Mouse (Mus musculus): ENCODE data around the gene Hmx2. TPM values are rescaled to one million over a fixed set of nuclear protein-coding genes. Genes with fewer than 3 reads are reported as not detected.

Gene Hmx2
- polyA plus RNA-seq, 1 experiment from 2014 or later: 1.3 TPM

GRCm38 (mm10) chr7:131547481-131547880 is 1.1 kb upstream of the Hmx2 start:
- H3K9ac ChIP-seq: no peak overlapping the region
- H3K9me3 ChIP-seq: no peaks in the 10 kb centered on the region
- no peaks in the 10 kb centered on the region for H3K36me3 ChIP-seq
- H3K4me2 ChIP-seq: no peak overlapping the region
- H3K27ac ChIP-seq (replicated peaks): no peak overlapping the region
- H3K27me3 ChIP-seq: peaks cover 89% of the 10 kb centered on the region
- H3K4me3 ChIP-seq: no peak overlapping the region
- H3K4me1 ChIP-seq (replicated peaks): peaks cover 20% of the 10 kb centered on the region
- 2% methylated on average over 5 of the region's 5 CpGs for WGBS
- no peak for ATAC-seq (ENCODE audit: low FRiP score, low read depth)

DNA sequence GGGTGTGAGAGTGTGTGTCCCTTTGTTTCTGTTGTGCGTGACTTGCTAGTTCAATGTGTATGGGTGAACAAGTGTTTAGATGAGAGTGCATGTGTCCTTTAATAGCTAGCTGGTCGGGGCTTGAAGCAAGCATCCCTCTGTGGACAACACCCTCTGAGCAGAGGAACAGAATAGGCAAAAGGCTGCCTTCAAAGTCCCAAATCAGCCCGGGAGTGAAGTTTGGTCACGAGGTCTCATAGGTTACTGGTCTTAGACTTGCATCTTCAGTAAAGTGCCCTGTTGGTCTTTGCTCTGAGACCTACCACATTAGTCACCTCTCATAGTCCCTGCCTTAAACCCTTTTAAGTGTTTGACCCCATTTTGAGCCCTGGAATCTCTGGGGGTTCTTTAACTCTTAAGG is 2.9 kb downstream of the Hmx2 start:
- ATAC-seq (ENCODE audit: low FRiP score, low read depth): no peak
- Histone ChIP-seq H3K4me2 (no peak overlapping the region), H3K4me1 (replicated peaks) (peaks cover 17% of the 10 kb centered on the region), H3K27ac (replicated peaks) (no peak overlapping the region), H3K9me3 (no peaks in the 10 kb centered on the region), H3K4me3 (no peak overlapping the region), H3K36me3 (no peaks in the 10 kb centered on the region), H3K27me3 (peaks cover 88% of the 10 kb centered on the region), H3K9ac (no peak overlapping the region)
- 2% methylated on average over 4 of the region's 4 CpGs for WGBS

GRCm38 (mm10) chr7:131551931-131552741 is 3.6 kb downstream of the Hmx2 start:
- Histone ChIP-seq H3K27ac (replicated peaks) (no peak overlapping the region), H3K27me3 (peaks cover 86% of the 10 kb centered on the region), H3K4me1 (replicated peaks) (peaks cover 17% of the 10 kb centered on the region), H3K4me2 (peak overlapping the region; percentile 22; the same call in 1 of the 2 replicates), H3K9ac (no peak overlapping the region), H3K36me3 (no peaks in the 10 kb centered on the region), H3K9me3 (no peaks in the 10 kb centered on the region), H3K4me3 (no peak overlapping the region)
- ATAC-seq (ENCODE audit: low FRiP score, low read depth): no peak
- WGBS: under 1% methylated on average over 42 of the region's 42 CpGs

DNA sequence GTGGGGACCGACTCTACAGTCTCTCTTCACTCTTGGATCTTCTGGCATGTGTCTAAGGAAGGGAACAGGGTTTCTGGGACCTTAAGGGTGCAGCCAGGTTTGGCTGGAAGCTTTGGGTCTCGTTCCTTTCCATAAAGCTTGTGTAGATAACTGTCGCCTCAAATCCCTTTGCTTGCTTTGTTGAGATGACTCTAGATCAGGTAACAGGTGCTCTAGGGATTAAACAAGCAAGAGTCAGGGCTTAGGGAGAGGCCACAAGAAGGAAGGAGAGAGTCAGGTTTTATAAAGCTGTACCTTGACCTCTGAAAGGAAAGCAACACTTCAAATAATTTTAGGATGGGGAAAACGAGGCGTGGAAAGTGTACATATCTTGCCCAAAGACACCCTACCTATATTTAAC is 4.2 kb downstream of the Hmx2 start:
- ATAC-seq (ENCODE audit: low FRiP score, low read depth): no peak
- 2% methylated on average over 5 of the region's 5 CpGs for whole genome bisulfite sequencing
- Histone ChIP-seq H3K9ac (no peak overlapping the region), H3K9me3 (no peaks in the 10 kb centered on the region), H3K4me3 (no peak overlapping the region), H3K4me1 (replicated peaks) (peaks cover 17% of the 10 kb centered on the region), H3K4me2 (no peak overlapping the region), H3K36me3 (no peaks in the 10 kb centered on the region), H3K27ac (replicated peaks) (no peak overlapping the region), H3K27me3 (peaks cover 86% of the 10 kb centered on the region)

DNA sequence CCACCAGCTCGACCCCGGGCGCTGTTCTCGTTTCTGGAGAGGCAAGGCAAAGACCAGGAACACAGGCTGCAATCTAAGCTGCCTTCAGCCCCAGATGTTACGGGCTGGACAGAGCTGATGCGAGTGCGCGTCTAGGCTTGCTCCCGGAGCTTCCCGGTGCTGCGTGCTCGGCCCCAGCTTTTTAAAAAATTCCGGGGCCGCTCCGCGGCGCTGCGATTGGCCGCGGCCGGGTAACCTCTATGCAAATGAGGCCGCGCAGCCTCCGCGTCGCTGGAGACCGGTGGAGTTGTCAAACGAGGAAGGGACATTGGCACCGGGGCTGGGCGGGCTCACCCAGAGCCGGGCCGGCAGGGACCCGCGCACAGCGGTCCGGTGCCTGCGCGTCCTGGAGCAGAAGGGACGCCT is 5.2 kb downstream of the Hmx2 start:
- no peaks in the 10 kb centered on the region for H3K9me3 ChIP-seq
- peak overlapping the region; percentile 44 for H3K4me2 ChIP-seq
- H3K4me3 ChIP-seq: peak overlapping the region; percentile 17
- peaks cover 85% of the 10 kb centered on the region for H3K27me3 ChIP-seq
- H3K36me3 ChIP-seq: no peaks in the 10 kb centered on the region
- under 1% methylated on average over 39 of the region's 39 CpGs for WGBS
- peak; percentile 59; the same call in 1 of the 2 replicates for ATAC-seq (ENCODE audit: low FRiP score, low read depth)
- H3K9ac ChIP-seq: no peak overlapping the region
- no peak overlapping the region for H3K27ac ChIP-seq (replicated peaks)
- H3K4me1 ChIP-seq (replicated peaks): peaks cover 17% of the 10 kb centered on the region

GRCm38 (mm10) chr7:131554341-131555180 is 6.0 kb downstream of the Hmx2 start:
- Histone ChIP-seq H3K4me2 (peak overlapping the region; percentile 44), H3K27ac (replicated peaks) (no peak overlapping the region), H3K27me3 (peaks cover 85% of the 10 kb centered on the region), H3K9me3 (no peaks in the 10 kb centered on the region), H3K4me3 (peak overlapping the region; percentile 17), H3K9ac (no peak overlapping the region), H3K36me3 (no peaks in the 10 kb centered on the region), H3K4me1 (replicated peaks) (peaks cover 17% of the 10 kb centered on the region)
- WGBS: under 1% methylated on average over 45 of the region's 45 CpGs
- ATAC-seq (ENCODE audit: low FRiP score, low read depth): peak; percentile 12; the same call in 1 of the 2 replicates

DNA sequence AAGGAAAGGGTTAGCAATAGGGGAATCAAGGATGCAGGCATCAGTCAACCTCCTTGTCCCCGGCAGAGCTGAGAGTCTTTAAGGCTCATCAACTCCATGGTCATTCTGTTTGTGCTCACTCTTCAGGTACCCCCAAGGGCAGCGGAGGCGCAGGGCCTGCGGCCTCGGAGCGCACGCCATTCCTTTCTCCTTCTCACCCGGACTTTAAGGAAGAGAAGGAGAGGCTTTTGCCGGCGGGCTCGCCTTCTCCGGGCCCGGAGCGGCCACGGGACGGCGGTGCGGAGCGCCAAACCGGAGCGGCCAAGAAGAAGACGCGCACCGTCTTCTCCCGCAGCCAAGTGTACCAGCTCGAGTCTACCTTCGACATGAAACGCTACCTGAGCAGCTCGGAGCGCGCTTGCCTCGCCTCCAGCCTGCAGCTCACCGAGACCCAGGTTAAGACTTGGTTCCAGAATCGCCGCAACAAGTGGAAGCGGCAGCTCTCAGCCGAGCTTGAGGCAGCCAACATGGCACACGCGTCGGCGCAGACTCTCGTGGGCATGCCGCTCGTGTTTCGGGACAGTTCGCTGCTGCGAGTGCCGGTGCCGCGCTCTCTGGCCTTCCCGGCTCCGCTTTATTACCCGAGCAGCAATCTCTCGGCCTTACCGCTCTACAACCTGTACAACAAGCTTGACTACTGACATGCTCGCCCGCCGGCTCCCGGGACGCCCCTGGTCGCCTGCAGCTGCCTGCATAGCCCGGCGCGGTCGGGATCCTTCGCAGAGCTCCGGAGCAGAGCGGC is 6.9 kb downstream of the Hmx2 start:
- peak overlapping the region; percentile 17 for H3K4me3 ChIP-seq
- WGBS: under 1% methylated on average over 67 of the region's 68 CpGs
- peaks cover 17% of the 10 kb centered on the region for H3K4me1 ChIP-seq (replicated peaks)
- H3K36me3 ChIP-seq: no peaks in the 10 kb centered on the region
- no peaks in the 10 kb centered on the region for H3K9me3 ChIP-seq
- peak overlapping the region; percentile 20 for H3K4me2 ChIP-seq
- no peak overlapping the region for H3K27ac ChIP-seq (replicated peaks)
- H3K27me3 ChIP-seq: peaks cover 76% of the 10 kb centered on the region
- no peak for ATAC-seq (ENCODE audit: low FRiP score, low read depth)
- no peak overlapping the region for H3K9ac ChIP-seq

GRCm38 (mm10) chr7:131556116-131556515 is 7.5 kb downstream of the Hmx2 start:
- Histone ChIP-seq H3K4me3 (no peak overlapping the region), H3K27me3 (peaks cover 70% of the 10 kb centered on the region), H3K27ac (replicated peaks) (no peak overlapping the region), H3K36me3 (no peaks in the 10 kb centered on the region), H3K4me1 (replicated peaks) (peaks cover 22% of the 10 kb centered on the region), H3K9me3 (no peaks in the 10 kb centered on the region), H3K4me2 (no peak overlapping the region; the same call in 1 of the 2 replicates), H3K9ac (no peak overlapping the region)
- no peak for ATAC-seq (ENCODE audit: low FRiP score, low read depth)
- 2% methylated on average over 9 of the region's 9 CpGs for WGBS

GRCm38 (mm10) chr7:131556541-131557271 is 8.1 kb downstream of the Hmx2 start:
- Histone ChIP-seq H3K27ac (replicated peaks) (no peak overlapping the region), H3K36me3 (no peaks in the 10 kb centered on the region), H3K9me3 (no peaks in the 10 kb centered on the region), H3K4me3 (peak overlapping the region; percentile 7; the same call in 1 of the 2 replicates), H3K4me2 (0 out of 2 replicates have a peak overlapping the region, but pooled peaks have one; percentile 1), H3K4me1 (replicated peaks) (peaks cover 26% of the 10 kb centered on the region), H3K9ac (no peak overlapping the region), H3K27me3 (peaks cover 64% of the 10 kb centered on the region)
- under 1% methylated on average over 37 of the region's 37 CpGs for WGBS
- no peak for ATAC-seq (ENCODE audit: low FRiP score, low read depth)

- Histone ChIP-seq H3K9ac (no peak overlapping the region), H3K27ac (replicated peaks) (no peak overlapping the region), H3K36me3 (peaks cover under 1% of the 10 kb centered on the region; the same call in 1 of the 2 replicates), H3K4me2 (no peak overlapping the region), H3K27me3 (peaks cover 54% of the 10 kb centered on the region), H3K9me3 (no peaks in the 10 kb centered on the region), H3K4me3 (no peak overlapping the region), H3K4me1 (replicated peaks) (peaks cover 31% of the 10 kb centered on the region)
- 37% methylated on average over 2 of the region's 2 CpGs for WGBS
- ATAC-seq (ENCODE audit: low FRiP score, low read depth): no peak
These were observed 9.2 kb downstream of the Hmx2 start for GRCm38 (mm10) chr7:131557751-131558150.
